Mouse (Mus musculus): ENCODE data around the gene Kpna6. TPM values are rescaled to one million over a fixed set of nuclear protein-coding genes. Genes with fewer than 3 reads are reported as not detected.

Kpna6 gene
- polyA plus RNA-seq, 1 experiment from 2014 or later: 19.9 TPM

GRCm38 (mm10) chr4:129654770-129655169, 17.8 kb downstream of the Kpna6 start:
- no peak for ATAC-seq (ENCODE audit: low FRiP score, low TSS enrichment)
- Histone ChIP-seq H3K36me3 (ENCODE audit: insufficient read depth, low read length) (peaks cover 82% of the 10 kb centered on the region), H3K4me3 (ENCODE audit: low read length) (no peak overlapping the region), H3K9me3 (ENCODE audit: low read length) (no peaks in the 10 kb centered on the region), H3K27me3 (ENCODE audit: insufficient read depth, low read length) (no peaks in the 10 kb centered on the region), H3K4me1 (ENCODE audit: insufficient read depth, low read length) (no peaks in the 10 kb centered on the region), H3K27ac (ENCODE audit: low read length) (no peak overlapping the region), H3K9ac (replicated peaks; ENCODE audit: low read length) (no peak overlapping the region), H3K4me2 (replicated peaks; ENCODE audit: low read depth, low read length) (no peak overlapping the region)
- WGBS: 95% methylated on average over 14 of the region's 14 CpGs

- no peak for ATAC-seq (ENCODE audit: low FRiP score, low TSS enrichment)
- Histone ChIP-seq H3K27ac (ENCODE audit: low read length) (no peak overlapping the region), H3K9me3 (ENCODE audit: low read length) (no peaks in the 10 kb centered on the region), H3K9ac (replicated peaks; ENCODE audit: low read length) (no peak overlapping the region), H3K4me1 (ENCODE audit: insufficient read depth, low read length) (no peaks in the 10 kb centered on the region), H3K36me3 (ENCODE audit: insufficient read depth, low read length) (peaks cover 91% of the 10 kb centered on the region), H3K4me3 (ENCODE audit: low read length) (no peak overlapping the region), H3K27me3 (ENCODE audit: insufficient read depth, low read length) (no peaks in the 10 kb centered on the region), H3K4me2 (replicated peaks; ENCODE audit: low read depth, low read length) (no peak overlapping the region)
- WGBS: 94% methylated on average over 8 of the region's 8 CpGs
Observed at GRCm38 (mm10) chr4:129650359-129650758, 22.2 kb downstream of the Kpna6 start.

GRCm38 (mm10) chr4:129648656-129649055, 23.9 kb downstream of the Kpna6 start:
- H3K4me3 ChIP-seq (ENCODE audit: low read length): no peak overlapping the region
- ATAC-seq (ENCODE audit: low FRiP score, low TSS enrichment): no peak
- no peak overlapping the region for H3K4me2 ChIP-seq (replicated peaks; ENCODE audit: low read depth, low read length)
- no peaks in the 10 kb centered on the region for H3K27me3 ChIP-seq (ENCODE audit: insufficient read depth, low read length)
- peaks cover 80% of the 10 kb centered on the region for H3K36me3 ChIP-seq (ENCODE audit: insufficient read depth, low read length)
- H3K9ac ChIP-seq (replicated peaks; ENCODE audit: low read length): no peak overlapping the region
- no peaks in the 10 kb centered on the region for H3K4me1 ChIP-seq (ENCODE audit: insufficient read depth, low read length)
- H3K27ac ChIP-seq (ENCODE audit: low read length): no peak overlapping the region
- 62% methylated on average over 1 of the region's 1 CpGs for WGBS
- no peaks in the 10 kb centered on the region for H3K9me3 ChIP-seq (ENCODE audit: low read length)

GRCm38 (mm10) chr4:129645204-129645603, 27.4 kb downstream of the Kpna6 start:
- ATAC-seq (ENCODE audit: low FRiP score, low TSS enrichment): no peak
- Histone ChIP-seq H3K27ac (ENCODE audit: low read length) (no peak overlapping the region), H3K4me2 (replicated peaks; ENCODE audit: low read depth, low read length) (no peak overlapping the region), H3K36me3 (ENCODE audit: insufficient read depth, low read length) (peaks cover 51% of the 10 kb centered on the region), H3K4me3 (ENCODE audit: low read length) (no peak overlapping the region), H3K4me1 (ENCODE audit: insufficient read depth, low read length) (peaks cover 10% of the 10 kb centered on the region; the same call in 1 of the 2 replicates), H3K9me3 (ENCODE audit: low read length) (no peaks in the 10 kb centered on the region), H3K27me3 (ENCODE audit: insufficient read depth, low read length) (no peaks in the 10 kb centered on the region), H3K9ac (replicated peaks; ENCODE audit: low read length) (no peak overlapping the region)
- WGBS: 88% methylated on average over 6 of the region's 6 CpGs

GRCm38 (mm10) chr4:129641756-129642155, 30.8 kb downstream of the Kpna6 start:
- Histone ChIP-seq H3K4me2 (replicated peaks; ENCODE audit: low read depth, low read length) (peak overlapping the region; percentile 40), H3K4me1 (ENCODE audit: insufficient read depth, low read length) (peaks cover 27% of the 10 kb centered on the region), H3K9me3 (ENCODE audit: low read length) (no peaks in the 10 kb centered on the region), H3K27me3 (ENCODE audit: insufficient read depth, low read length) (no peaks in the 10 kb centered on the region), H3K4me3 (ENCODE audit: low read length) (0 out of 2 replicates have a peak overlapping the region, but pooled peaks have one; percentile 14), H3K27ac (ENCODE audit: low read length) (no peak overlapping the region), H3K36me3 (ENCODE audit: insufficient read depth, low read length) (peaks cover 39% of the 10 kb centered on the region), H3K9ac (replicated peaks; ENCODE audit: low read length) (no peak overlapping the region)
- WGBS: 32% methylated on average over 5 of the region's 5 CpGs
- ATAC-seq (ENCODE audit: low FRiP score, low TSS enrichment): no peak

GRCm38 (mm10) chr4:129640638-129641467, 31.7 kb downstream of the Kpna6 start, which contains the start of gene Txlna:
Txlna (minus strand) TSS chr4:129641065.
- peak within 1 kb of the TSS; percentile 95 for H3K27ac ChIP-seq (ENCODE audit: low read length)
- peak within 1 kb of the TSS; percentile 65 for H3K4me3 ChIP-seq (ENCODE audit: low read length)
- ATAC-seq (ENCODE audit: low FRiP score, low TSS enrichment): peak; percentile 96
- WGBS: under 1% methylated on average over 60 of the region's 60 CpGs
- peak within 1 kb of the TSS; percentile 69 for H3K4me2 ChIP-seq (replicated peaks; ENCODE audit: low read depth, low read length)
- peaks cover 27% of the 10 kb centered on the region for H3K4me1 ChIP-seq (ENCODE audit: insufficient read depth, low read length)
- peak within 1 kb of the TSS; percentile 77 for H3K9ac ChIP-seq (replicated peaks; ENCODE audit: low read length)
- no peaks in the 10 kb centered on the region for H3K27me3 ChIP-seq (ENCODE audit: insufficient read depth, low read length)
- H3K36me3 ChIP-seq (ENCODE audit: insufficient read depth, low read length): peaks cover 38% of the 10 kb centered on the region
- H3K9me3 ChIP-seq (ENCODE audit: low read length): no peaks in the 10 kb centered on the region

DNA sequence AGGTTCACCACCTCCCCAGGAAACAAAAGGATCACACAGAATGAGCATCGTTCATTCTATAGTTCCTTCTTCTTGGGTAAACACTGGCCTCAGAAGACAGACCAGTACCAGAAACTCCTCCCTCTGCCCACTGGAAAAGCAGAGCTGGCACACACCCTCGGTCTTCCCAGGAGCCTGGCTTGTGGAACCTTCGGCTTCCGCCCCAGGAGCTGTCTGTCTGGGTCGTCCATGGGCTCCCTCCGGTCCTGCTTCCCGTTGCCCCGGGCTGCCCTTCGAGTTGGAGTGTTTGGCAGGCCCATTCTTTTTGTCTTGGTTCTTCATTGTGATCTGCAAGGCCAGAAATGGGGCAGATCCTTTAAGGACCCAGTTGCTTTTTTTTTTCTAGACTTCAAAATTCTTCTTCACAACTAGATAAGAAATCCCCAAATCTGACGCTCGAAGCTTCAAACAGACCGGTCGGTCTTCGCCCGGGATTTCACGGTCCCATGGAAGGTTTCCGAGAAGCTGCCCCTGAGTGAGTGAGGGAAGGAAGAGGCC, 32.4 kb downstream of the Kpna6 start:
- 2% methylated on average over 17 of the region's 17 CpGs for WGBS

GRCm38 (mm10) chr4:129639221-129639620, 33.3 kb downstream of the Kpna6 start:
- Histone ChIP-seq H3K27ac (ENCODE audit: low read length) (no peak overlapping the region), H3K4me1 (ENCODE audit: insufficient read depth, low read length) (peaks cover 27% of the 10 kb centered on the region), H3K27me3 (ENCODE audit: insufficient read depth, low read length) (no peaks in the 10 kb centered on the region), H3K9ac (replicated peaks; ENCODE audit: low read length) (peak overlapping the region; percentile 77), H3K4me2 (replicated peaks; ENCODE audit: low read depth, low read length) (peak overlapping the region; percentile 69), H3K4me3 (ENCODE audit: low read length) (peak overlapping the region; percentile 65; the same call in 1 of the 2 replicates), H3K9me3 (ENCODE audit: low read length) (no peaks in the 10 kb centered on the region), H3K36me3 (ENCODE audit: insufficient read depth, low read length) (peaks cover 43% of the 10 kb centered on the region)
- ATAC-seq (ENCODE audit: low FRiP score, low TSS enrichment): no peak
- 83% methylated on average over 15 of the region's 15 CpGs for WGBS

More for the DNA sequence above, 32.4 kb downstream of the Kpna6 start:
- Histone ChIP-seq H3K9me3 (ENCODE audit: low read length) (no peaks in the 10 kb centered on the region), H3K4me2 (replicated peaks; ENCODE audit: low read depth, low read length) (peak overlapping the region; percentile 69), H3K36me3 (ENCODE audit: insufficient read depth, low read length) (peaks cover 37% of the 10 kb centered on the region), H3K27ac (ENCODE audit: low read length) (peak overlapping the region; percentile 95), H3K4me1 (ENCODE audit: insufficient read depth, low read length) (peaks cover 27% of the 10 kb centered on the region), H3K4me3 (ENCODE audit: low read length) (peak overlapping the region; percentile 65), H3K9ac (replicated peaks; ENCODE audit: low read length) (peak overlapping the region; percentile 77), H3K27me3 (ENCODE audit: insufficient read depth, low read length) (no peaks in the 10 kb centered on the region)
- ATAC-seq (ENCODE audit: low FRiP score, low TSS enrichment): no peak

DNA sequence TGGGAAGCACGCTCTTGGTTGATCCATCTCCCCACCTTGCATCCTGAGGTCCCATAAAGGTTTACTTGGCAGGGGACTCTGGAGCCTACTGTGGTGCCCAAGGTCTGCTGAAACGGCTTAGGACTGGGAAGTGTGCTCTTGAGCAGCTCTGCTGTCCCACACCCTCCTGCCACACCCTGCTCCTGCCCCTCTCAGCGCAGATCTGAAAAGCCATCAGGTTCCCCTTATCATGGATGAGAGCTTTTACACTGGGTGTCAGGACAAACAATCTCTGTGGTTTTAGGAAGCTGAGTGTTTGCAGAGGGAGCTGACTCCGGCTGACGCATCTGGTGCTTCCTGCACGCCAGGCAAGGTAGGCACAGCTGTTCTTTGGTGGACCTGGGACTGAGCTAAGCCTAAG, 38.7 kb downstream of the Kpna6 start:
- Histone ChIP-seq H3K9me3 (ENCODE audit: low read length) (no peaks in the 10 kb centered on the region), H3K27me3 (ENCODE audit: insufficient read depth, low read length) (no peaks in the 10 kb centered on the region), H3K4me2 (replicated peaks; ENCODE audit: low read depth, low read length) (no peak overlapping the region), H3K9ac (replicated peaks; ENCODE audit: low read length) (no peak overlapping the region), H3K27ac (ENCODE audit: low read length) (no peak overlapping the region), H3K4me3 (ENCODE audit: low read length) (no peak overlapping the region), H3K4me1 (ENCODE audit: insufficient read depth, low read length) (peaks cover 6% of the 10 kb centered on the region; the same call in 1 of the 2 replicates), H3K36me3 (ENCODE audit: insufficient read depth, low read length) (peaks cover 91% of the 10 kb centered on the region)
- WGBS: 92% methylated on average over 6 of the region's 6 CpGs
- no peak for ATAC-seq (ENCODE audit: low FRiP score, low TSS enrichment)

DNA sequence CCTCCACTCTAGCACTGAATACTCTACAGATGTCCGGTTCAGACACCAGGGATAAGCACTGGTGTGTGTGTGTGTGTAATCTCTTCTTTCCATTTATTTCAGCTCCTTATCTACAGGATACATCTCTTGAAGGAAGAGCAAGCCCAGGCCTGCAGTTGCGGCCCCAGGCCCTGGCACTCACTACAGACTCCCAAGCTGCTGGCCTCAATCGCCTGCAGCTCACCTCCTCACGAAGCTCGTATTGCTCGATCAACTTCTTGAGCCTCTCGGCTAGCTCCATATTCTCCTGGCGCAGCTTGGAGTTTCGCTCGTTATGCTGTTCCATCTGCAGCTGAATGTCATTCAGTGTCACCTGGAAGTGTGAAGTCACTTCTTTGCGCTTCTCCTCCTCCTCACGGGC, 40.7 kb downstream of the Kpna6 start:
- Histone ChIP-seq H3K36me3 (ENCODE audit: insufficient read depth, low read length) (peaks cover 94% of the 10 kb centered on the region), H3K27me3 (ENCODE audit: insufficient read depth, low read length) (no peaks in the 10 kb centered on the region), H3K27ac (ENCODE audit: low read length) (no peak overlapping the region), H3K4me3 (ENCODE audit: low read length) (no peak overlapping the region), H3K4me2 (replicated peaks; ENCODE audit: low read depth, low read length) (no peak overlapping the region), H3K4me1 (ENCODE audit: insufficient read depth, low read length) (no peaks in the 10 kb centered on the region), H3K9ac (replicated peaks; ENCODE audit: low read length) (no peak overlapping the region), H3K9me3 (ENCODE audit: low read length) (no peaks in the 10 kb centered on the region)
- WGBS: 91% methylated on average over 12 of the region's 12 CpGs
- ATAC-seq (ENCODE audit: low FRiP score, low TSS enrichment): no peak
